Mouse (Mus musculus) embryonic fibroblast, embryonic 13.5 days (primary cell): ENCODE measurements around the gene Sept9.

Source experiments
- CTCF ChIP-seq: IDR thresholded peaks from 2 replicates; pipeline ENCODE4 v1.5.1; 2011; ENCODE audit warnings: mild to moderate bottlenecking, control low read depth, low read length, moderate library complexity, borderline replicate concordance; ENCODE audit not compliant: insufficient read depth
- POLR2A ChIP-seq: IDR thresholded peaks from 2 replicates; pipeline ENCODE4 v1.6.1; 2011; ENCODE audit warnings: low read depth, mild to moderate bottlenecking, control low read depth, low read length, moderate library complexity

DNA sequence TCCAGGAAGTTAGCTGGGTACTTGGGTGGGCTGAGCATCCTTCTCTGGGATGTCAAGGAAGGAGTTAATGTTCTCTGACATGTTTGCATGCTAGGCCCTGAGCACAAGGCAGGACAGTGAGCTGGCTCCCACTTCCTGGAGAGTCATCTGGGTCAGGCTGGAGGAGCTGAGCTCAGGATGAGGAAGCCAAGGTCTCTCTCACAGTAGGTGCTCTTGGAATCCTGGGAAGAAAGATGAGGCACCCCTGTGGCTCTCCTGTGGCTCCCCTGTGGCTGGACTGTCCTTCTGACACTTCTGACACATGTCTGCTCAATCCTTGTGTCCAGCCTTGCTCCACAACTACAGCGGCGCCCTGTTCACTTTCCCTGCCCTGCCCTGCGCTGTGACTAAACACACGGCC is 52.3 kb downstream of the Sept9 start:
- no peak for TF ChIP-seq CTCF
- no peak for TF ChIP-seq POLR2A
